Mouse (Mus musculus) MEL (cell line): ENCODE measurements at regions not wholly inside any gene's neighbourhood (a gene's known extent, or its start where the extent isn't known, plus 50 kb on each side); places are given as distances from the start of the nearest gene placed in this dataset.

Source experiments
- CHD2 ChIP-seq: IDR thresholded peaks from 2 replicates; pipeline ENCODE4 v1.6.1; 2011; ENCODE audit warnings: low read length, improper control_type of control experiment
- CTCF ChIP-seq, 3 experiments: IDR thresholded peaks in 2 of 3; conservative IDR thresholded peaks in 1 of 3; 2 replicates each; pipeline ENCODE4 v1.5.1; 2011 to 2012; ENCODE audit warnings: low read length in 3 of 3, low read depth in 2 of 3, mild to moderate bottlenecking in 2 of 3, improper control_type of control experiment in 1 of 3, inconsistent platforms in 1 of 3, mixed read lengths in 1 of 3, moderate library complexity in 1 of 3; ENCODE audit not compliant: control insufficient read depth in 1 of 3, insufficient read depth in 1 of 3, poor library complexity in 1 of 3, severe bottlenecking in 1 of 3
- KAT2A ChIP-seq: conservative IDR thresholded peaks from 2 replicates; pipeline ENCODE4 v1.6.1; 2012; ENCODE audit warnings: low read depth, low read length, improper control_type of control experiment, inconsistent platforms
- MXI1 ChIP-seq: IDR thresholded peaks from 2 replicates; pipeline ENCODE4 v1.6.1; 2011; ENCODE audit warnings: mild to moderate bottlenecking, low read depth, low read length, improper control_type of control experiment
- MYB ChIP-seq: IDR thresholded peaks from 2 replicates; pipeline ENCODE4 v1.6.1; 2011; ENCODE audit warnings: mild to moderate bottlenecking, low read depth, low read length, improper control_type of control experiment
- NRF1 ChIP-seq: IDR thresholded peaks from 2 replicates; pipeline ENCODE4 v1.6.1; 2014; ENCODE audit warnings: low read depth, mild to moderate bottlenecking, inconsistent platforms, low read length, improper control_type of control experiment, moderate library complexity; ENCODE audit not compliant: poor library complexity, insufficient read depth, severe bottlenecking
- POLR2A ChIP-seq, 2 experiments: IDR thresholded peaks; 2 replicates each; pipeline ENCODE4 v1.6.1; 2011 to 2012; ENCODE audit warnings: low read length in 2 of 2, mild to moderate bottlenecking in 2 of 2, control low read depth in 1 of 2, improper control_type of control experiment in 1 of 2, low read depth in 1 of 2, moderate library complexity in 1 of 2; ENCODE audit not compliant: control insufficient read depth in 1 of 2, insufficient read depth in 1 of 2, poor library complexity in 1 of 2
- TAL1 ChIP-seq: IDR thresholded peaks from 2 replicates; pipeline ENCODE4 v1.6.1; 2012; ENCODE audit warnings: mild to moderate bottlenecking, inconsistent platforms, low read length, moderate library complexity, mixed read lengths
- USF2 ChIP-seq, 2 experiments: IDR thresholded peaks; 2 replicates each; pipeline ENCODE4 v1.6.1; 2011 to 2012; ENCODE audit warnings: improper control_type of control experiment in 2 of 2, low read length in 2 of 2, borderline replicate concordance in 1 of 2, inconsistent platforms in 1 of 2, low read depth in 1 of 2, mild to moderate bottlenecking in 1 of 2; ENCODE audit not compliant: insufficient read depth in 1 of 2

- TF ChIP-seq MXI1 (no peak), KAT2A (no peak), CTCF (IDR thresholded peaks at IDR 0.05 in 2 of 3, conservative IDR thresholded peaks at IDR 0.05 in 1 of 3; ENCODE audit: control insufficient read depth in 1 of 3, insufficient read depth in 1 of 3, low read depth in 2 of 3, low read length in 3 of 3, poor library complexity in 1 of 3, severe bottlenecking in 1 of 3) (no peak), POLR2A (IDR thresholded peaks at IDR 0.05; ENCODE audit: control insufficient read depth in 1 of 2, insufficient read depth in 1 of 2, low read depth in 1 of 2, low read length in 2 of 2, poor library complexity in 1 of 2) (no peak), CHD2 (no peak), NRF1 (no peak), USF2 (IDR thresholded peaks at IDR 0.05; ENCODE audit: borderline replicate concordance in 1 of 2, insufficient read depth in 1 of 2, low read depth in 1 of 2, low read length in 2 of 2) (no peak), MYB (no peak), TAL1 (no peak)
Measured at GRCm38 (mm10) chr9:12690182-12690947, 555.3 kb downstream of the Jrkl start.
